Mouse (Mus musculus) heart, postnatal 0 days (tissue): ENCODE results near the gene Gas1.

Source experiments
- CTCF ChIP-seq: IDR thresholded peaks from 2 replicates; pipeline ENCODE4 v1.5.1; 2016; ENCODE audit warnings: antibody characterized with exemption, control low read depth, low read depth
- EP300 ChIP-seq: IDR thresholded peaks from 2 replicates; pipeline ENCODE4 v1.6.1; 2016; ENCODE audit warnings: antibody characterized with exemption, low read depth

DNA sequence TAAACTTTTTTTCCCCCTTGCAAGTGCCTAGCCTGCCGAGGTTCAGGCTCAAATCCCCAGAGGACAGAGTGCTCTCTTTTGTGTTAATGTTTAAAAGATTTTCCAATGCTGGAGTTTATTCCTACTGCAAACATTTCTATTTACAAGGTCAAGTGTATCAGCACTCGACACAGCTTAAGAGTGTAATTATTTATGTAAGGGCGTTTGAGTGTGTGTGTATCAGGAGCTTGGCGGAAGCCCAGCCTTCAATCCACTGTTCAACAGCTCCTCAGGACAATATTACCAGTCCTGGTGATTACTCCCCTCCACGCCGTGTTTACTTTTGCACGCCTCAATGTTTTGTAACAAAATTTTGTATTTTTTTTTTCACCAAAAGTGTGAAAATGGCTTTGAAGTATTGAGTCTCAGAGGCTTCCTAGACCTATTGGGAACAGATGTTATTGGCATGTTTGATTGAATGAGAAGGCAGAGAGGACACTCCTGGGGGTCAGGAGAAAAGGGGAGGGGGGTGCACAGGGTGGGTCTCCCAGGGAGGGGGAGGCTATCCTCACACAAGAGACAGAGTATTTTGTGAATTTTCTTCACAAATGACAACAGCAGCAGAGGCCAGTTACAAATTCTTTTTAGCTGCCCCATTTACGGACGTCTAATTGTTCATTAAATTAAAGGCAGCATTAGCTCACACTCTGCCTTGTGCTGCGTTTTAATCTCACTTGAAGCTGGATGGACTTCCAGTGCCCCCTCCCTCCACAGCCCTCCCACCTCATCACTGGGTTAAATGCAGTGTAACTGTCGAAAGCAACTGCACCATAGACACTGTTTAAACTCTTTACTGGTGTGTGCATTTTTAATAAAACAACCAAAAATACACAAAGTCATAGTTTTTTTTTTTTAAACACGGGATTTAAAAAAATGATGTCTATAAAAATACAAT, 3.3 kb downstream of the Gas1 start:
- TF ChIP-seq EP300, result no peak
- TF ChIP-seq CTCF, result no peak
